Mouse (Mus musculus): ENCODE measurements at regions not wholly inside any gene's neighbourhood (a gene's known extent, or its start where the extent isn't known, plus 50 kb on each side); places are given as distances from the start of the nearest gene placed in this dataset.

GRCm38 (mm10) chr8:91909637-91910383 is 107.9 kb upstream of the Irx3 start:
- DNase-seq (ENCODE audit: low spot score) (peak; percentile 9), ATAC-seq (ENCODE audit: low FRiP score) (no peak)
- Histone ChIP-seq H3K4me3 (ENCODE audit: low read depth, low read length) (no peak overlapping the region), H3K27ac (ENCODE audit: low read depth, low read length) (no peak overlapping the region), H3K4me1 (ENCODE audit: insufficient read depth, low read length) (0 out of 2 replicates have a peak, but pooled peaks cover 2% of the 10 kb centered on the region), H3K9ac (replicated peaks; ENCODE audit: low read length, poor library complexity, severe bottlenecking) (no peak overlapping the region), H3K9me3 (ENCODE audit: low read length) (no peaks in the 10 kb centered on the region), H3K4me2 (ENCODE audit: low read depth, low read length, poor library complexity, severe bottlenecking) (no peak overlapping the region), H3K27me3 (ENCODE audit: insufficient read depth, low read length) (no peaks in the 10 kb centered on the region), H3K36me3 (ENCODE audit: insufficient read depth, low read length) (no peaks in the 10 kb centered on the region)
- WGBS = 68% methylated on average over 14 of the region's 14 CpGs
- TF ChIP-seq CTCF (IDR thresholded peaks at IDR 0.05) = no peak

DNA sequence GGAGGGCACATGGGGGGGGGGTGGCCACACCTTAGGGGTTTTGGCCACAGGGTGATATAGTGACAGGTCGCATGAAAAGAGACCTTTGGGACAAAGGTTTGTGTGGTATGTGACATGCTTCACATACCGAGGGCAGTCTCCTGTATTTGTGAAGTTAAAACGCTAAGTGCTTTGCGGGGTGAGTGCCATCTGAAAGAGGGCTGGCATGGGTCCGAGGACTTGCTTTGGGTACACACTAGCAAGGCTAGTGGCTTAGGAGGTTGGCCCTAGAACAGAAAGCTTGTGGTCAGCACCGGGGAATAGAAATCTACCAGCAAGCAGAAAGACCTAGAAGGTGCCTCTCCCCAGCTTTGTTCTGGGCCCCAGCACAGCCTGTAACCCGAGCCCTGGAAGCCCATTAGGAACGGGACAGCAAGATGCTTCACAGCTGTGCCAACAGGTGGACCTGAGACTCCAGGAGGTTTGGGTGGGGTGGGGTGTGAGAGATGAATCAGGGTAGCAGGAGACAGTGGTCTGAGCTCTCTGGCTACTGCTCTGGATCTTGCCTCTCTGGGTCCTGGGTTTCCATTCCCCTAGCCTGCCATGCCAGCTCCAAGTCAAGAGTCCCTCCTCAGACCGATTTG is 107.0 kb upstream of the Irx3 start:
- H3K4me2 ChIP-seq (ENCODE audit: low read depth, low read length, poor library complexity, severe bottlenecking) = no peak overlapping the region
- H3K9ac ChIP-seq (replicated peaks; ENCODE audit: low read length, poor library complexity, severe bottlenecking) = no peak overlapping the region
- WGBS = 81% methylated on average over 9 of the region's 9 CpGs
- ATAC-seq (ENCODE audit: low FRiP score) = no peak
- DNase-seq (ENCODE audit: low spot score) = no peak
- H3K27me3 ChIP-seq (ENCODE audit: insufficient read depth, low read length) = no peaks in the 10 kb centered on the region
- H3K9me3 ChIP-seq (ENCODE audit: low read length) = no peaks in the 10 kb centered on the region
- H3K4me3 ChIP-seq (ENCODE audit: low read depth, low read length) = no peak overlapping the region
- no peak for TF ChIP-seq CTCF (IDR thresholded peaks at IDR 0.05)
- H3K27ac ChIP-seq (ENCODE audit: low read depth, low read length) = no peak overlapping the region
- H3K36me3 ChIP-seq (ENCODE audit: insufficient read depth, low read length) = no peaks in the 10 kb centered on the region
- 0 out of 2 replicates have a peak, but pooled peaks cover 2% of the 10 kb centered on the region for H3K4me1 ChIP-seq (ENCODE audit: insufficient read depth, low read length)

- H3K4me1 ChIP-seq (ENCODE audit: insufficient read depth, low read length) = no peaks in the 10 kb centered on the region
- no peak overlapping the region for H3K9ac ChIP-seq (replicated peaks; ENCODE audit: low read length, poor library complexity, severe bottlenecking)
- H3K27ac ChIP-seq (ENCODE audit: low read depth, low read length) = no peak overlapping the region
- no peak overlapping the region for H3K4me3 ChIP-seq (ENCODE audit: low read depth, low read length)
- DNase-seq (ENCODE audit: low spot score) = no peak
- no peaks in the 10 kb centered on the region for H3K27me3 ChIP-seq (ENCODE audit: insufficient read depth, low read length)
- 92% methylated on average over 8 of the region's 8 CpGs for WGBS
- H3K9me3 ChIP-seq (ENCODE audit: low read length) = no peaks in the 10 kb centered on the region
- ATAC-seq (ENCODE audit: low FRiP score) = no peak
- no peaks in the 10 kb centered on the region for H3K36me3 ChIP-seq (ENCODE audit: insufficient read depth, low read length)
- no peak overlapping the region for H3K4me2 ChIP-seq (ENCODE audit: low read depth, low read length, poor library complexity, severe bottlenecking)
- no peak for TF ChIP-seq CTCF (IDR thresholded peaks at IDR 0.05)
Observed at GRCm38 (mm10) chr8:91907178-91907577, 105.3 kb upstream of the Irx3 start.

DNA sequence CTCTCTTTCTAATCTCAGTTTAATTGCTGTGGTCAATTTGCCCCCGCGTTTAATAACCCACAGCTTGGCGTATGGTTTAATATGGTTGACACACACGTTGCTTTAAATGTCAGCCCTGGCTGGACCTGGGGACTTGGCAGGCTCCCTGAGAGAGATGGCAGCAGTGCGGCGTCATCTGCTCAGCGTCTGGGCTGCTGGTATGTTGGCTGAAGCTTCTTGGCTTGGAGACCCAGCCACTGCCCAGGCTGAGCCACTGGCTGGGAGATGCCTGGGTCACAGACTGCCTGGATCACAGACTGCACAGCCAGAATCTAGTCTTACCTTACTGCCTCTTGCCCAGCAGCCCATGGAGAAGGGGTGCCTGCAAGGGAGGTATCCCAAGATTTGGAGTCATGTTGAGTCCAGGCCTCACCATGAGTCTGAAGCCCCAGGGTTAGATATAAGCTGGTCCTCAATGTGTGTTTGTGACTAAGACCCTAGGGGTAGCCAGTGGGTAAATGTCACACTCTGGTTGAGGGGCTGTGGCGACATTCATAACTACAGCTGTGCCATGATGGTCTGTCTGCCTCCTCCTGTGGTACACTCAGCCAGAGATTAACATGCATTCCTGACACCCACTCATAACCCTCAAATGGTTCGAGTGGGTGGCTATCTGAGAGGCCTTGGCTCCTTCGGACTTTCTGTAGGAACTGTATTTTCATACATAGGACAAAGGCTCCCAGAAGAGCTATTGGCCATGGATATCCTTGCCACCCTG is 99.8 kb upstream of the Irx3 start:
- H3K4me2 ChIP-seq (ENCODE audit: low read depth, low read length, poor library complexity, severe bottlenecking) = no peak overlapping the region
- 84% methylated on average over 10 of the region's 10 CpGs for WGBS
- no peak for TF ChIP-seq CTCF (IDR thresholded peaks at IDR 0.05)
- H3K4me3 ChIP-seq (ENCODE audit: low read depth, low read length) = no peak overlapping the region
- ATAC-seq (ENCODE audit: low FRiP score) = no peak
- no peaks in the 10 kb centered on the region for H3K4me1 ChIP-seq (ENCODE audit: insufficient read depth, low read length)
- H3K9me3 ChIP-seq (ENCODE audit: low read length) = no peaks in the 10 kb centered on the region
- H3K36me3 ChIP-seq (ENCODE audit: insufficient read depth, low read length) = no peaks in the 10 kb centered on the region
- H3K27me3 ChIP-seq (ENCODE audit: insufficient read depth, low read length) = no peaks in the 10 kb centered on the region
- H3K27ac ChIP-seq (ENCODE audit: low read depth, low read length) = no peak overlapping the region
- peak; percentile 56 for DNase-seq (ENCODE audit: low spot score)
- H3K9ac ChIP-seq (replicated peaks; ENCODE audit: low read length, poor library complexity, severe bottlenecking) = no peak overlapping the region

GRCm38 (mm10) chr8:91899747-91900146 is 97.9 kb upstream of the Irx3 start:
- DNase-seq (ENCODE audit: low spot score) (peak; percentile 27), ATAC-seq (ENCODE audit: low FRiP score) (no peak)
- Histone ChIP-seq H3K36me3 (ENCODE audit: insufficient read depth, low read length) (no peaks in the 10 kb centered on the region), H3K9ac (replicated peaks; ENCODE audit: low read length, poor library complexity, severe bottlenecking) (no peak overlapping the region), H3K27ac (ENCODE audit: low read depth, low read length) (no peak overlapping the region), H3K27me3 (ENCODE audit: insufficient read depth, low read length) (no peaks in the 10 kb centered on the region), H3K4me2 (ENCODE audit: low read depth, low read length, poor library complexity, severe bottlenecking) (no peak overlapping the region), H3K9me3 (ENCODE audit: low read length) (no peaks in the 10 kb centered on the region), H3K4me3 (ENCODE audit: low read depth, low read length) (no peak overlapping the region), H3K4me1 (ENCODE audit: insufficient read depth, low read length) (no peaks in the 10 kb centered on the region)
- WGBS = 70% methylated on average over 7 of the region's 7 CpGs
- no peak for TF ChIP-seq CTCF (IDR thresholded peaks at IDR 0.05)

DNA sequence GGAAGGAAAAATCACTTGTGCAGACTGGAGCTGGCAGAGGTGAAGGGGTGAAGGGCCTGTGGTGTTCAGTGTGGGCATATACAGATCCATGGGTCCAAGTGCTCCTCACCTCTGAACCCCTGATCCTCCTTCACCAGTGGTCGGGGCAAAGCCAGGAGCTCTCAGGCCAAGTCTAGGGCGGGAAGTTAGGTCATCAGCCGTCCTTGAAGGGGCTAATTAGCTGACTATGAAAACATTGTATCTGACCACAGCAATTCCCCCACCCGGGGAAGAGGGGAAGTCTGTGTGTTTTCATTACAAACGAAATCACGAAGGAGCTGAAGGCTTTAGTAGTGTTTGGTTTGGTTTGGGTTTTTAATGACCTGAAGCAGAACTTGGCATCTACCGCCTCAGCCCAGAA is 95.5 kb upstream of the Irx3 start:
- TF ChIP-seq CTCF (IDR thresholded peaks at IDR 0.05) = no peak
- WGBS = 82% methylated on average over 7 of the region's 7 CpGs
- no peaks in the 10 kb centered on the region for H3K9me3 ChIP-seq (ENCODE audit: low read length)
- H3K4me3 ChIP-seq (ENCODE audit: low read depth, low read length) = no peak overlapping the region
- no peaks in the 10 kb centered on the region for H3K36me3 ChIP-seq (ENCODE audit: insufficient read depth, low read length)
- no peak overlapping the region for H3K9ac ChIP-seq (replicated peaks; ENCODE audit: low read length, poor library complexity, severe bottlenecking)
- H3K4me1 ChIP-seq (ENCODE audit: insufficient read depth, low read length) = no peaks in the 10 kb centered on the region
- H3K27me3 ChIP-seq (ENCODE audit: insufficient read depth, low read length) = no peaks in the 10 kb centered on the region
- no peak overlapping the region for H3K27ac ChIP-seq (ENCODE audit: low read depth, low read length)
- no peak for ATAC-seq (ENCODE audit: low FRiP score)
- no peak overlapping the region for H3K4me2 ChIP-seq (ENCODE audit: low read depth, low read length, poor library complexity, severe bottlenecking)
- no peak for DNase-seq (ENCODE audit: low spot score)

All from midbrain, postnatal 0 days (tissue).